Mouse (Mus musculus) megakaryocyte, embryonic 14.5 days (primary cell): Measurements from ENCODE around the gene Hecw2. TPM values are rescaled to one million over a fixed set of nuclear protein-coding genes. Genes with fewer than 3 reads are reported as not detected.

Experiments
- H3K27me3 ChIP-seq: replicated peaks from 2 replicates; pipeline ENCODE3; 2012; ENCODE audit warnings: inconsistent platforms
- H3K36me3 ChIP-seq: replicated peaks from 2 replicates; pipeline ENCODE3; 2012; ENCODE audit warnings: low read length, inconsistent platforms, mixed read lengths
- H3K4me1 ChIP-seq: 2 replicates; pipeline ENCODE4 v1.6.1; 2012; ENCODE audit warnings: inconsistent platforms
- H3K4me3 ChIP-seq: replicated peaks from 2 replicates; pipeline ENCODE3; 2012; ENCODE audit warnings: moderate library complexity, mild to moderate bottlenecking, inconsistent platforms
- H3K9me3 ChIP-seq: 2 replicates; pipeline ENCODE4 v1.6.1; 2012; ENCODE audit warnings: inconsistent platforms
- FLI1 ChIP-seq: IDR thresholded peaks from 2 replicates; pipeline ENCODE4 v1.6.1; 2012; ENCODE audit warnings: low read length, inconsistent platforms, mixed read lengths
- GATA1 ChIP-seq: IDR thresholded peaks from 3 replicates; pipeline ENCODE4 v1.6.1; 2012; ENCODE audit warnings: mixed read lengths, low read length, inconsistent platforms, borderline replicate concordance
- polyA plus RNA-seq: library from polyadenylated mRNA; stranded (reverse); fragments of >175 nt; gene quantifications from 2 replicates; pipeline ENCODE4 v1.2.3, GENCODE M21; 2012; ENCODE audit warnings: low replicate concordance; ENCODE audit not compliant: insufficient read depth

Gene Hecw2
- polyA plus RNA-seq, 1 experiment, result not detected

GRCm38 (mm10) chr1:54168014-54168413 lies 27.0 kb downstream of the Hecw2 start:
- Histone ChIP-seq H3K4me1 (no peaks in the 10 kb centered on the region), H3K4me3 (no peak overlapping the region), H3K27me3 (peaks cover 3% of the 10 kb centered on the region), H3K9me3 (peaks cover 4% of the 10 kb centered on the region; the same call in 1 of the 2 replicates), H3K36me3 (no peaks in the 10 kb centered on the region)
- TF ChIP-seq GATA1 (no peak), FLI1 (no peak)

- H3K4me3 ChIP-seq, result no peak overlapping the region
- TF ChIP-seq FLI1 (no peak), GATA1 (no peak)
- H3K36me3 ChIP-seq, result no peaks in the 10 kb centered on the region
- H3K9me3 ChIP-seq, result no peaks in the 10 kb centered on the region
- H3K4me1 ChIP-seq, result 0 out of 2 replicates have a peak, but pooled peaks cover 4% of the 10 kb centered on the region
- no peaks in the 10 kb centered on the region for H3K27me3 ChIP-seq
These were observed 35.4 kb downstream of the Hecw2 start for GRCm38 (mm10) chr1:54159531-54159930.

GRCm38 (mm10) chr1:54153216-54153786 lies 41.7 kb downstream of the Hecw2 start:
- H3K36me3 ChIP-seq, result no peaks in the 10 kb centered on the region
- peaks cover 12% of the 10 kb centered on the region for H3K9me3 ChIP-seq
- TF ChIP-seq FLI1 (no peak), GATA1 (no peak)
- H3K4me1 ChIP-seq, result no peaks in the 10 kb centered on the region
- no peak overlapping the region for H3K4me3 ChIP-seq
- no peaks in the 10 kb centered on the region for H3K27me3 ChIP-seq

DNA sequence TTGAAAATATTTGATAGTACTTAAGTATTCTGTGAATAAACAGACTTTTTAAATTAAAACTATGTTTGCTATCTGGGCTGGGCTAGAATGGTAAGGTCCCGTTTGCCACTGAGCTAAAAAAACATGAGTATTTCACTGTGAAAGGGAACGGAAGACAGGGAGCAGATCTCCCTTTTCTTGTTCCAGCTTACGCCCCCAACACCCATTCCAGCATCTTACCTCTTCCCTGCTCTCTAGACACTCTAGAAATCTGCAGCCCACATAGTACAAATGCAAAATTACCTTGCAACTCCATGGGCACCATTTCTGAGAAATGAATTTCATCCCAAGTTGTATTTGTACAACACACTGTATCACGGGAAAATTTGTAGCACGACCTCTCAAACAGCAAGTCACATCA lies 49.9 kb downstream of the Hecw2 start:
- Histone ChIP-seq H3K36me3 (no peaks in the 10 kb centered on the region), H3K27me3 (no peaks in the 10 kb centered on the region), H3K4me3 (no peak overlapping the region), H3K4me1 (no peaks in the 10 kb centered on the region), H3K9me3 (no peaks in the 10 kb centered on the region)
- TF ChIP-seq FLI1 (no peak), GATA1 (no peak)

DNA sequence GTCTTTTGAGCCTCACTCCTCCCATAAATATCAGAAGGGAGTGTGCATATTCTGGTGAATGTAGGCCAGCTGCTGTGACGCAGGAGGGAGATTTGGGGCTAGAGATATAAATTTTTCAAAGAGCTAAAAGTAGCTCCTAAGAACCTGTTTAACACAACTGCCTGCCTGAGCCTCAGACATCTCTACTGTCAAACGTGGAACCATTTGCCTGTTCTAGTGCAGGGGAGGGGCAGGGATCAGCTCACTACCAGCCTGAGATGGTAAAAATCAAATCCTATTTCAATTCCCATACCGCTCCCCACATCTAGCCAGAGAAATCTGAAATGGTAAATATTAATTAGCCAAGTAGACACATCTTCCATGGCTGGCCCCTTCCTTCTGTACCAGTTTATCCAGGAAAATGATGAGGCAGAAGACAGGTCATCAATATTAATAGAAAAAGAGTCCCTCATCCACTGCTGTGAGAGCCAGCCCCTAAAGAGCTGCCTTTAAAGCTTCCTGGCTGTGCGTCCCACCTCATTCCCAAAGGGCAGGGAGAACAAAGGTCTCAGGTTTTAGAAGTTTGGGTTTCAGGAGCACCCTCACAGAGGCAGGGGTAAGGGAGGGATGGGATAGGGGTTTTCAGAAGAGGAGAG lies 61.0 kb downstream of the Hecw2 start:
- 0 out of 2 replicates have a peak, but pooled peaks cover 8% of the 10 kb centered on the region for H3K9me3 ChIP-seq
- TF ChIP-seq GATA1 (no peak), FLI1 (no peak)
- H3K4me1 ChIP-seq, result peaks cover 4% of the 10 kb centered on the region
- no peak overlapping the region for H3K4me3 ChIP-seq
- H3K36me3 ChIP-seq, result no peaks in the 10 kb centered on the region
- H3K27me3 ChIP-seq, result peaks cover 3% of the 10 kb centered on the region

DNA sequence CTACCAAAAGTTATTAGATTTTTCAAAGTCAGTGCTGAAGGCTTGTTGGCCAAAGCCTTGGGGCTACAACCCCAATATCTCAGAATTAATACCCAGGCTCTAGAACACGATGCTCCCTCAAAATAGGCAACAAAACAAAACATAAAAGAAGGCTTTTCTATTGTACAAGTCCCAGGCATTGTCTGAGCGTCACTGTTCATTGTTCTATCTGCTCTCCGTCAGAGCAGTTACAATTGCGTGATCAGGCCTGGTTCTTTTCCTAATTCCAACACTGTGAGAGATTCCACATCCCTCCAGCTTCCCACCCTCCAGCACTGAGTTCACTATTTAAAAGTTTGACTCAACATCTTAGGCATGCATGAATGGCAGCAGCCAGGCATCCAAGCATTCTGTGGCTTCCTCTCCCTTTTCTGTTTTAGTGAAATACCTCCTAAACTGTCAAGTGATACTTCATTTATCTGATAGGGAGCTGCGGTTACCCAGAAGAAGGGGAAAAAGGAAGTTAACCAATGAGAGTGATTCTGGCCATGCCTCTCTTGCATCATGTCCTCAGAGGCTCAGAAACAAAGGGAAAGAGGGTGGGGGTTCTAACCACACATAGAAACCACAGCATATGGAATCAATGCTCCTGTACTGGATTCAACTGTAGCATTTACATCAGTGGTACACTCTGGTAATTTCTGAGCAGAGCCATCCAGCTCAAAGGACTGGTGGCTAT lies 66.1 kb downstream of the Hecw2 start:
- H3K4me1 ChIP-seq, result peaks cover 6% of the 10 kb centered on the region
- H3K27me3 ChIP-seq, result peaks cover 4% of the 10 kb centered on the region
- H3K4me3 ChIP-seq, result no peak overlapping the region
- TF ChIP-seq FLI1 (no peak), GATA1 (no peak)
- no peaks in the 10 kb centered on the region for H3K36me3 ChIP-seq
- H3K9me3 ChIP-seq, result 0 out of 2 replicates have a peak, but pooled peaks cover 4% of the 10 kb centered on the region

- Histone ChIP-seq H3K9me3 (no peaks in the 10 kb centered on the region), H3K4me3 (no peak overlapping the region), H3K4me1 (peaks cover 6% of the 10 kb centered on the region), H3K27me3 (peaks cover 2% of the 10 kb centered on the region), H3K36me3 (no peaks in the 10 kb centered on the region)
- no peak for TF ChIP-seq GATA1
- TF ChIP-seq FLI1, result no peak
These were observed 67.8 kb downstream of the Hecw2 start for GRCm38 (mm10) chr1:54126991-54127742.

DNA sequence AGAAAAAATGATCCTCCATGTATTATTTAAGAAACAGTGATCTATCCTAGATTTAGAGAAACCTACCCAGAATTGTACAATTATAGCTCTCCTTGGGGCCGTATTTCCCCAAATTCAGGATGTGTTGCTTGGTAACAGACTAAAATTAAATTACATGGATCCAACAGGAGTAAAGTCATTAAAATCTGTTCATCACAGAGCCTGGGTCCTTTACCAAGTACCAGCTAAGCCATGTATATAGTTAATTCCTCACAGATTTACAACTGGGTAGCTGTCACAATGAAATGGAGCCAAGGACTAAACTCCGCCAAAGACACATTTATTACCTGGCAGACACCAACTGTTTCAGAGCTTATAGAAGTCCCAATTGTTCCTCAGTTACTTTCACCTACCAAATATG lies 72.4 kb downstream of the Hecw2 start:
- H3K27me3 ChIP-seq, result peaks cover 2% of the 10 kb centered on the region
- no peaks in the 10 kb centered on the region for H3K9me3 ChIP-seq
- no peaks in the 10 kb centered on the region for H3K4me1 ChIP-seq
- no peak overlapping the region for H3K4me3 ChIP-seq
- H3K36me3 ChIP-seq, result no peaks in the 10 kb centered on the region
- no peak for TF ChIP-seq GATA1
- no peak for TF ChIP-seq FLI1

DNA sequence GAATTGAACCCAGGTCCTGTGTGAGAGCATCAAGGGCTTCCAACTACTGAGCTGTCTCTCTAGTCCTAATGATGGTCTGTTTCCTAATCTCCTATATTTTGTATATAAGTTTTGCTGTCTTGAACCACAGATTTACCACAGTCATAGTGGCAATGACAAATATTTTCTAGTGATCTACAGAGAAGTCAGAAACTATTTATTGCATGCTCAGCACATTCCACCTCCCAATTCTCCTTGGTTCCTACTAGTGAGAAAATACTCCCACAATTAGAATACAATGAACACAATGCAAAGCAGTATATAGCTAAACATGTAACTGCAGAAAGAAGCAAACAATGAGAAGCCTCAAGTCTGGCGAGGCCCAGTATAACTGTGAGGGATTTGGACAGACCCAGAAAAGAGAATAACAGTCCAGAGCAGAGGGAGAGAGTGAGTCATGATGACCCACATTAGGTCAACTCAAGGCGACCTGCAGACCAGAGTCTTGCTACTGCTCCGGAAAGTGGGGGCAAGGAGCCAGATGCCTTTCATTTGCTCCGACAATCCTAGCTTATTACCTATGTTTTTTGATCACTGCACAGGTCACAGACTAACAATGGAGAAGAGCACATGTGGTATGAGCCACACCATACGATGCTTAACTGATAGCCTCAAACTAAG lies 73.8 kb downstream of the Hecw2 start:
- Histone ChIP-seq H3K9me3 (no peaks in the 10 kb centered on the region), H3K27me3 (peaks cover 2% of the 10 kb centered on the region), H3K4me3 (no peak overlapping the region), H3K4me1 (no peaks in the 10 kb centered on the region), H3K36me3 (no peaks in the 10 kb centered on the region)
- TF ChIP-seq GATA1 (no peak), FLI1 (no peak)
